Mouse (Mus musculus): ENCODE data around the gene Spib. TPM values are rescaled to one million over a fixed set of nuclear protein-coding genes. Genes with fewer than 3 reads are reported as not detected.
A peak's percentile ranks its signal among the peaks of the same experiment; 100 is the strongest.

The Spib gene
- under 1 TPM; 0.19 to 0.43 TPM for total RNA-seq (2021)
- long read RNA-seq, experiment 1, result 0 reads
- long read RNA-seq, experiment 2, result 0 reads

GRCm38 (mm10) chr7:44531946-44532732, at the start of gene Spib:
Gene Spib, minus strand, starts transcription at chr7:44532071.
- DNase-seq (ENCODE audit: low spot score in 2 of 2), result no peak

- no peak for DNase-seq (ENCODE audit: low spot score in 2 of 2)
Observed at GRCm38 (mm10) chr7:44581637-44582036, 49.8 kb upstream of the Spib start.

- no peak for DNase-seq (ENCODE audit: low spot score in 2 of 2)
Observed at GRCm38 (mm10) chr7:44576333-44576844, 44.5 kb upstream of the Spib start.

GRCm38 (mm10) chr7:44572956-44573484, 41.1 kb upstream of the Spib start:
- DNase-seq (ENCODE audit: low spot score in 2 of 2), result no peak

GRCm38 (mm10) chr7:44572213-44572701, 40.4 kb upstream of the Spib start, which contains the start of gene Napsa:
Gene Napsa, plus strand, starts transcription at chr7:44572380.
- no peak for DNase-seq (ENCODE audit: low spot score in 2 of 2)

- DNase-seq (ENCODE audit: low spot score in 2 of 2), result no peak
Observed at GRCm38 (mm10) chr7:44571811-44572210, 39.9 kb upstream of the Spib start.

GRCm38 (mm10) chr7:44570989-44571388, 39.1 kb upstream of the Spib start:
- no peak for DNase-seq (ENCODE audit: low spot score in 2 of 2)

- no peak for DNase-seq (ENCODE audit: low spot score in 2 of 2)
Observed at GRCm38 (mm10) chr7:44568803-44569202, 36.9 kb upstream of the Spib start.

GRCm38 (mm10) chr7:44565414-44565813, 33.5 kb upstream of the Spib start:
- DNase-seq (ENCODE audit: low spot score in 2 of 2), result no peak

- DNase-seq (ENCODE audit: low spot score in 2 of 2), result no peak
Observed at GRCm38 (mm10) chr7:44564486-44564885, 32.6 kb upstream of the Spib start.

GRCm38 (mm10) chr7:44563284-44563683, 31.4 kb upstream of the Spib start:
- DNase-seq (ENCODE audit: low spot score in 2 of 2), result no peak

- peak; percentile 66 to 76 for DNase-seq (ENCODE audit: low spot score in 2 of 2)
Observed at GRCm38 (mm10) chr7:44560435-44561400, 28.8 kb upstream of the Spib start.

GRCm38 (mm10) chr7:44557629-44558028, 25.8 kb upstream of the Spib start:
- no peak for DNase-seq (ENCODE audit: low spot score in 2 of 2)

- DNase-seq (ENCODE audit: low spot score in 2 of 2), result peak; percentile 91 to 95
Observed at GRCm38 (mm10) chr7:44553826-44554225, 22.0 kb upstream of the Spib start, which contains the start of gene Nr1h2. Gene Nr1h2, minus strand, starts transcription at chr7:44553951.

- peak; percentile 71 to 81 for DNase-seq (ENCODE audit: low spot score in 2 of 2)
Observed at GRCm38 (mm10) chr7:44553196-44553764, 21.4 kb upstream of the Spib start.

GRCm38 (mm10) chr7:44552141-44552908, 20.5 kb upstream of the Spib start:
- DNase-seq (ENCODE audit: low spot score in 2 of 2), result no peak

GRCm38 (mm10) chr7:44551731-44552130, 19.9 kb upstream of the Spib start:
- DNase-seq (ENCODE audit: low spot score in 2 of 2), result no peak

GRCm38 (mm10) chr7:44551301-44551700, 19.4 kb upstream of the Spib start:
- DNase-seq (ENCODE audit: low spot score in 2 of 2), result no peak

- DNase-seq (ENCODE audit: low spot score in 2 of 2), result no peak
Observed at GRCm38 (mm10) chr7:44550409-44550678, 18.5 kb upstream of the Spib start.
